ENCODE assay signal across 18 mouse cellular contexts in genomic region chr11:57207260-57207659, GRCm38 (mm10).
A peak's percentile ranks its signal among the peaks of the same experiment; 100 is the strongest.
DNase-seq lines count a peak whose midpoint lies in the region; ATAC-seq and TF ChIP-seq lines count a peak whose summit lies in the region.
"Had no signal": no experiment of that assay in that cellular context is flagged by ENCODE, and none has a peak within 500 bp of the region (broad histone marks: within the 10 kb centered on the region; RNA-seq: fewer than 3 reads in every experiment).

No protein-coding gene starts in this region.

- TF ChIP-seq CTCF in hindbrain, postnatal 0 days (IDR thresholded peaks at IDR 0.05; ENCODE audit: low read depth) = no peak

- no peak overlapping the region for H3K27ac ChIP-seq in hindbrain, postnatal 0 days
- H3K27ac ChIP-seq: embryonic facial prominence, embryonic 10.5 days; embryonic facial prominence, embryonic 12.5 days; forebrain, embryonic 13.5 days; forebrain, embryonic 15.5 days had no signal

- no peak overlapping the region for H3K9ac ChIP-seq in hindbrain, postnatal 0 days (replicated peaks; ENCODE audit: low read length)
- H3K9ac ChIP-seq: embryonic facial prominence, embryonic 12.5 days; forebrain, embryonic 13.5 days; forebrain, embryonic 15.5 days had no signal

- H3K9me3 ChIP-seq in hindbrain, postnatal 0 days (ENCODE audit: low read length) = no peaks in the 10 kb centered on the region
- H3K9me3 ChIP-seq: embryonic facial prominence, embryonic 10.5 days; embryonic facial prominence, embryonic 12.5 days; forebrain, embryonic 13.5 days; forebrain, embryonic 15.5 days had no signal

- H3K4me2 ChIP-seq in hindbrain, postnatal 0 days (ENCODE audit: low read depth, low read length) = no peak overlapping the region
- H3K4me2 ChIP-seq: embryonic facial prominence, embryonic 12.5 days; forebrain, embryonic 13.5 days; forebrain, embryonic 15.5 days had no signal

- no peaks in the 10 kb centered on the region for H3K36me3 ChIP-seq in hindbrain, postnatal 0 days (ENCODE audit: insufficient read depth, low read length)
- H3K36me3 ChIP-seq: embryonic facial prominence, embryonic 10.5 days; embryonic facial prominence, embryonic 12.5 days; forebrain, embryonic 15.5 days had no signal

- H3K27me3 ChIP-seq in hindbrain, postnatal 0 days (ENCODE audit: insufficient read depth, low read length) = no peaks in the 10 kb centered on the region
- H3K27me3 ChIP-seq: embryonic facial prominence, embryonic 12.5 days; forebrain, embryonic 13.5 days; forebrain, embryonic 15.5 days had no signal

- no peak overlapping the region for H3K4me3 ChIP-seq in hindbrain, postnatal 0 days (ENCODE audit: low read length)
- H3K4me3 ChIP-seq: embryonic facial prominence, embryonic 10.5 days; embryonic facial prominence, embryonic 12.5 days; forebrain, embryonic 13.5 days; forebrain, embryonic 15.5 days had no signal

- no peak for ATAC-seq in hindbrain, postnatal 0 days
- ATAC-seq: forebrain, embryonic 13.5 days; forebrain, embryonic 15.5 days had no signal

- H3K4me1 ChIP-seq in hindbrain, postnatal 0 days (ENCODE audit: insufficient read depth, low read length) = no peaks in the 10 kb centered on the region
- H3K4me1 ChIP-seq: embryonic facial prominence, embryonic 10.5 days; embryonic facial prominence, embryonic 12.5 days; forebrain, embryonic 13.5 days; forebrain, embryonic 15.5 days had no signal

- peak; percentile 63 to 80 for DNase-seq in layer of hippocampus, adult 18-20 months (ENCODE audit: low spot score in 2 of 2)
- no peak for DNase-seq in layer of hippocampus, adult 9-10 months (ENCODE audit: low spot score)
- DNase-seq in layer of hippocampus, adult 9-11 months = peak; percentile 73
- DNase-seq in layer of hippocampus, postnatal 36 days = no peak
- DNase-seq in telencephalon, adult 2 months (ENCODE audit: low read depth, low spot score) = peak; percentile 51
- DNase-seq in hindbrain, postnatal 0 days (ENCODE audit: low spot score) = no peak
- DNase-seq: adrenal gland, adult 2 months; adrenal gland, postnatal 10 days; adrenal gland, postnatal 25 days; cerebellum, adult 11-12 months; cerebellum, adult 2 months; cerebellum, adult 9-10 months; cerebellum, postnatal 10 days; cerebellum, postnatal 25 days had no signal

Comparison
In these comparisons a context has a peak if more than half of its experiments do, and no peak if none do; other contexts are left out.
1. DNase-seq: peak in layer of hippocampus, adult 18-20 months (2 of 2), layer of hippocampus, adult 9-11 months (single experiment) and telencephalon, adult 2 months (single experiment); none in layer of hippocampus, adult 9-10 months (single experiment), layer of hippocampus, postnatal 36 days (0 of 2) and hindbrain, postnatal 0 days (single experiment).